Mouse (Mus musculus): Measurements from ENCODE around the gene Mfrp. TPM values are rescaled to one million over a fixed set of nuclear protein-coding genes. Genes with fewer than 3 reads are reported as not detected.

The Mfrp gene
- 1.3 TPM for total RNA-seq (2023)

GRCm38 (mm10) chr9:44101490-44101889 is at the start of gene Mfrp:
Gene Mfrp (plus strand): TSS chr9:44101729.

GRCm38 (mm10) chr9:44066785-44067225 is 34.7 kb upstream of the Mfrp start, which contains the start of gene Usp2:
Gene Usp2 (plus strand): TSS chr9:44067021.

GRCm38 (mm10) chr9:44107110-44107509 is 5.6 kb downstream of the Mfrp start, which contains the start of gene C1qtnf5:
Gene C1qtnf5 (plus strand): TSS chr9:44107245.

GRCm38 (mm10) chr9:44113105-44113789 is 11.7 kb downstream of the Mfrp start, which contains the start of the genes Gm49380 and Rnf26:
Gene Gm49380 (minus strand): TSS chr9:44113500.
Gene Rnf26 (minus strand): TSS chr9:44113517.

GRCm38 (mm10) chr9:44134101-44134850 is 32.7 kb downstream of the Mfrp start, which contains the start of gene Mcam:
Gene Mcam (plus strand): TSS chr9:44134469.

Other genes with a start within 250 kb of the Mfrp start
- 595 TPM for gene Thy1, start 58.3 kb upstream of the Mfrp start, total RNA-seq (2023)
- gene Usp2, start 34.7 kb upstream of the Mfrp start, total RNA-seq (2023): 66.1 TPM
- gene C1qtnf5, start 5.5 kb downstream of the Mfrp start, total RNA-seq (2023): 6.4 TPM
- gene Gm49380, start 11.8 kb downstream of the Mfrp start, total RNA-seq (2023): 0.23 TPM
- gene Rnf26, start 11.8 kb downstream of the Mfrp start, total RNA-seq (2023): 23.1 TPM
- gene Mcam, start 32.7 kb downstream of the Mfrp start, total RNA-seq (2023): 2.8 TPM
- gene Cbl, start 132.3 kb downstream of the Mfrp start, total RNA-seq (2023): 153 TPM
- gene Ccdc153, start 138.9 kb downstream of the Mfrp start, total RNA-seq (2023): not detected
- gene Pdzd3, start 149.7 kb downstream of the Mfrp start, total RNA-seq (2023): not detected
- gene Nlrx1, start 166.9 kb downstream of the Mfrp start, total RNA-seq (2023): 7.1 TPM
- 0.35 TPM for gene Abcg4, start 186.9 kb downstream of the Mfrp start, total RNA-seq (2023)
- 47.4 TPM for gene Hinfp, start 203.9 kb downstream of the Mfrp start, total RNA-seq (2023)
- gene C2cd2l, start 218.6 kb downstream of the Mfrp start, total RNA-seq (2023): 23.0 TPM
- gene Dpagt1, start 224.3 kb downstream of the Mfrp start, total RNA-seq (2023): 5.8 TPM
- gene H2afx, start 233.0 kb downstream of the Mfrp start, total RNA-seq (2023): 35.0 TPM
- 18.1 TPM for gene Hmbs, start 242.5 kb downstream of the Mfrp start, total RNA-seq (2023)

Measured in CD4-positive naive resting alpha-beta T cell, adult 76 days (primary cell).